Mouse (Mus musculus) brown adipose tissue, adult 24 weeks (tissue): Measurements from ENCODE around the gene Fam131c. TPM values are rescaled to one million over a fixed set of nuclear protein-coding genes. Genes with fewer than 3 reads are reported as not detected.

Experiments used
- H3K27ac ChIP-seq: fragments of 200-500 bp; replicated peaks from 2 replicates; pipeline ENCODE4 v1.5.1; 2012; ENCODE audit warnings: low read depth, mild to moderate bottlenecking, low read length
- H3K4me1 ChIP-seq: fragments of 200-500 bp; 2 replicates; pipeline ENCODE4 v1.6.1; 2012; ENCODE audit warnings: low read length, mixed read lengths; ENCODE audit not compliant: control insufficient read depth, insufficient read depth, insufficient read length
- H3K4me3 ChIP-seq: fragments of 200-500 bp; 2 replicates; pipeline ENCODE4 v1.5.1; 2012; ENCODE audit warnings: low read depth, mild to moderate bottlenecking, low read length, moderate library complexity; ENCODE audit not compliant: insufficient read depth
- polyA plus RNA-seq: library from polyadenylated mRNA; stranded (reverse); fragments of >200 nt; gene quantifications from 2 replicates; pipeline ENCODE4 v1.2.4, GENCODE M21; 2012; ENCODE audit not compliant: missing spikeins, insufficient read depth, insufficient read length

Fam131c gene
- polyA plus RNA-seq, 1 experiment = not detected

GRCm38 (mm10) chr4:141345219-141345618 lies 22.8 kb upstream of the Fam131c start:
- Histone ChIP-seq H3K4me3 (no peak overlapping the region), H3K4me1 (no peaks in the 10 kb centered on the region), H3K27ac (no peak overlapping the region)

GRCm38 (mm10) chr4:141347365-141347797 lies 20.6 kb upstream of the Fam131c start:
- no peaks in the 10 kb centered on the region for H3K4me1 ChIP-seq
- H3K27ac ChIP-seq = no peak overlapping the region
- no peak overlapping the region for H3K4me3 ChIP-seq

- peaks cover 8% of the 10 kb centered on the region for H3K4me1 ChIP-seq
- H3K4me3 ChIP-seq = no peak overlapping the region
- no peak overlapping the region for H3K27ac ChIP-seq
Measured at GRCm38 (mm10) chr4:141348616-141349015, 19.4 kb upstream of the Fam131c start.

GRCm38 (mm10) chr4:141350015-141350414 lies 18.0 kb upstream of the Fam131c start:
- Histone ChIP-seq H3K4me3 (no peak overlapping the region), H3K27ac (no peak overlapping the region), H3K4me1 (peaks cover 9% of the 10 kb centered on the region)

GRCm38 (mm10) chr4:141351972-141352371 lies 16.0 kb upstream of the Fam131c start:
- no peak overlapping the region for H3K27ac ChIP-seq
- no peak overlapping the region for H3K4me3 ChIP-seq
- H3K4me1 ChIP-seq = peaks cover 9% of the 10 kb centered on the region

GRCm38 (mm10) chr4:141352986-141353385 lies 15.0 kb upstream of the Fam131c start:
- Histone ChIP-seq H3K27ac (0 out of 2 replicates have a peak overlapping the region, but pooled peaks have one; percentile 6), H3K4me3 (no peak overlapping the region), H3K4me1 (peaks cover 9% of the 10 kb centered on the region)

GRCm38 (mm10) chr4:141353868-141354267 lies 14.2 kb upstream of the Fam131c start:
- Histone ChIP-seq H3K27ac (peak overlapping the region; percentile 32), H3K4me3 (no peak overlapping the region), H3K4me1 (peaks cover 9% of the 10 kb centered on the region)

- Histone ChIP-seq H3K4me1 (peaks cover 15% of the 10 kb centered on the region), H3K4me3 (no peak overlapping the region), H3K27ac (no peak overlapping the region)
Measured at GRCm38 (mm10) chr4:141357811-141358210, 10.2 kb upstream of the Fam131c start.

GRCm38 (mm10) chr4:141359222-141359621 lies 8.8 kb upstream of the Fam131c start:
- Histone ChIP-seq H3K4me1 (peaks cover 9% of the 10 kb centered on the region), H3K27ac (no peak overlapping the region), H3K4me3 (no peak overlapping the region)

- H3K4me3 ChIP-seq = no peak overlapping the region
- no peak overlapping the region for H3K27ac ChIP-seq
Measured at GRCm38 (mm10) chr4:141360846-141361245, 7.2 kb upstream of the Fam131c start.

GRCm38 (mm10) chr4:141362937-141363548 lies 5.0 kb upstream of the Fam131c start:
- Histone ChIP-seq H3K27ac (0 out of 2 replicates have a peak overlapping the region, but pooled peaks have one; percentile 31), H3K4me3 (no peak overlapping the region), H3K4me1 (peaks cover 9% of the 10 kb centered on the region)

More at GRCm38 (mm10) chr4:141360846-141361245, 7.2 kb upstream of the Fam131c start:
- H3K4me1 ChIP-seq = peaks cover 9% of the 10 kb centered on the region

- no peak overlapping the region for H3K4me3 ChIP-seq
- no peak overlapping the region for H3K27ac ChIP-seq
- peaks cover 9% of the 10 kb centered on the region for H3K4me1 ChIP-seq
Measured at GRCm38 (mm10) chr4:141365126-141365525, 2.9 kb upstream of the Fam131c start.

- Histone ChIP-seq H3K4me1 (peaks cover 9% of the 10 kb centered on the region), H3K4me3 (no peak overlapping the region), H3K27ac (no peak overlapping the region)
Measured at GRCm38 (mm10) chr4:141365876-141366275, 2.1 kb upstream of the Fam131c start.

GRCm38 (mm10) chr4:141372426-141372825 lies 4.4 kb downstream of the Fam131c start:
- Histone ChIP-seq H3K4me3 (no peak overlapping the region), H3K4me1 (no peaks in the 10 kb centered on the region), H3K27ac (no peak overlapping the region)

- no peaks in the 10 kb centered on the region for H3K4me1 ChIP-seq
- H3K27ac ChIP-seq = no peak overlapping the region
- no peak overlapping the region for H3K4me3 ChIP-seq
Measured at GRCm38 (mm10) chr4:141379674-141380073, 11.7 kb downstream of the Fam131c start.

GRCm38 (mm10) chr4:141382406-141382805 lies 14.4 kb downstream of the Fam131c start:
- no peak overlapping the region for H3K27ac ChIP-seq
- H3K4me3 ChIP-seq = no peak overlapping the region
- H3K4me1 ChIP-seq = no peaks in the 10 kb centered on the region
